Mouse (Mus musculus) left cerebral cortex, adult 9 months (tissue): ENCODE data around the gene Gdpd5.
"Not testable (repeated sequence)": the region's sequence is repeated elsewhere in the genome, so short reads cannot be mapped to it uniquely, and the experiment has no call there.

Experiments used
- DNase-seq, 2 experiments: peaks; one replicate each; pipeline ENCODE4 v3.0.0; 2022; ENCODE audit warnings: low spot score in 2 of 2

Gene Gdpd5

DNA sequence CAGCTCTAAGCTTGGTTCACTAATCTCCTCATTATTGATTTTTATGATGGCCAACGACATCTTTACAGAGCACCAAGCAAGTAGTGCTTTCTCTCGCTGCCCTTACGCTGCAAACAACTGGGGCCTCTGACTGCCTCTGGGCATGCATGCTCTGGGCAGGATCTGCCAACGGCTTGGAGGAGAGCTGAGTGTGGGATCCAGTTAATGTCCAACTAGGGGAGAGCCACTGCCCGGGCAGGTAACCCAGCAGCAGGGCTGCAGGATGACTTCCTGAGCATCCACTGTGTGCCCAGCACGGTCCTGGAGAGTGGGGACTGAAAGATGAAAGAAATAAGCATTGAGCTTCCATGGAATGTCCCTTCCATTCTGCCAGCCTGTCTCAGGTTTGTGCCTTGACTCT lies 14.5 kb upstream of the Gdpd5 start:
- DNase-seq: no peak

DNA sequence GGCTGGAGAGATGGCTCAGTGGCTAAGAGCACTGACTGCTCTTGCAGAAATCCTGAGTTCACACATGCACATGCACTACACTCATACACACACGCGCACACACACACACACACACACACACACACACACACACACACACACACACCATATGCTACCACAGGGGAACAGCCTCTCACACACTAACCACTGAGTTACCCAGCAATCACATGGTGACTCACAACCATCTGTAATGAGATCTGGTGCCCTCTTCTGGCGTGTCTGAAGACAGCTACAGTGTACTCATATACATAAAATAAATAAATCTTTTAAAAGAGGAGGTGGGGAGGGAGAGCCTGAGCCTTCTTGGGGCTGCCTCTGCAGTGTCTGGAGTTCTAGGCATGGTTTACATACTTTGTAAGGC lies 6.9 kb upstream of the Gdpd5 start:
- DNase-seq: not testable (repeated sequence)

- DNase-seq: peak in 1 of 2 experiments; percentile 86
These were observed 5.8 kb upstream of the Gdpd5 start for GRCm38 (mm10) chr7:99375455-99375854.

- DNase-seq: no peak
These were observed 2.3 kb upstream of the Gdpd5 start for GRCm38 (mm10) chr7:99378870-99379269.

DNA sequence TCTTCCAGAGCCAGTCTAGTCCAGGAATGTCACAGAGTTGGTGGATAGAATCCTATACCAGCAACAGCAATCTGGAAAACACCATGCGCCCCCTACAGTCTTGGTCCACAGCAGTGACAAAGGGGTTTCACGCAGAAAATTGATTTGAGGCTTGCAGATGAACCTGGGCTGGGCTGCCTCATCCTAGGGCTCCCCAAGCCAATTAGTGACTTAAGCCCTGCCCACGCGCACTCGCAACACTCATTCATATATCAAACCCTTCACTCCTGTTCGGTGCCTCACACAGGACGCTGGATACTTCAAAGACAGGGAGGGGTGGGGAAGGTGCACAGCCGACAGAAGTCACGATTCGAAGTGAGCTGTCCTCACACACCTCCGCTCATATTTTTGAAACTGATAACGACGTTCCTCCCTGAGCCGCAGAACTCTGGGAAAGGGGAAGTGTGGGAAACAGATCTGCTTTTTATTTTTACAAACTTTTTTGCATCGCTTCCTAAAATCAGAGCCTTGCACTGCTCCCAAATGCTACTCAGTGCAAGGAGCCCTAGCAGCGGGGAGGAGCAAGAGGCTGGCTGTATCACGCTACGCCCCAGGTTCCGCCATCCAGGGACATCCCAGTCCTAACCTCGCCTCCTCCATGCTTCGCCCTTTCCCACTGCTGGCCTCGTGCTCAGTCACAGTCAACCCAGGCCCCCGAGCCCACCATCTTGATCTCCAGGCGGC lies 562 bp upstream of the Gdpd5 start:
- DNase-seq: peak in 1 of 2 experiments; percentile 55

GRCm38 (mm10) chr7:99382088-99383000 lies 1.1 kb downstream of the Gdpd5 start:
- DNase-seq: no peak

DNA sequence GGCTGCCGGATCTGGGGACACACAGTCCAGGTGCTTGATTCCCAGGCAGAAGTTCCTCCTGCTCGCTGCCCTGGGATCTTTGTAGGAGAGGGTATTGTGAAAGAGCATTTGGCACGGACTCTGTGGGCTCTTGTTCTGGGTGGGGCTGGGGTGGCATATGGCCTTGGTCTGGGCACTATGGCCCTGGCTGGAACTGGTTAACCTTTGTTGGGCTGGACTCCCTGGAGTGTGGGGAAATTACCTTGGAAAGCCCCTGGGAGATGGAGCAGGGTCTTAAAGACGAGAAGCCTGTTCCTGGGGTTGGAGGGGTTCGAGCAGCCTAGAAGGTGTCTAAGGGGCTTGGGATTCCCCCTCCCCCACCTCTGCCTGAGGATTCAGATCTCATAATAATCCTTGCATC lies 2.0 kb downstream of the Gdpd5 start:
- no peak for DNase-seq

GRCm38 (mm10) chr7:99384101-99384611 lies 2.9 kb downstream of the Gdpd5 start:
- DNase-seq: no peak

GRCm38 (mm10) chr7:99386030-99386429 lies 4.8 kb downstream of the Gdpd5 start:
- no peak for DNase-seq

DNA sequence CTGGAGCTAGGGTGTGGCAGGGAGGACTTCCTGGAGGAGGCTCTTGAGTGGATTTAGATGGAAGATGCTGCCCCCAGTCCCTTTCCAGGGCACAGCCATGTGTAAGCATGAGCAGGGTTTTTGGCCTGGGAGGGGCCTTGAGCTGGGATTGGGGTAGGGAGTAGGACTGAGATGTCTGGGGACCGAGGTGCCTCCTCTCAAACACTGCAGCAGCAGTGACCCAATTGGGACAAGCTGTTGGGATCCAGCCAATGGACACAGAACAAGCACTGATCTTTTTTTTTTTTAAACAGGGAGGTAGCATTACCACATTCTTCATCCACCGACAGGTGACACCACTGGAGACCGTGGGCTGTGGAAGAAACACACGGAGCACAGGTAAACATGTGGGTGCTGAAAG lies 5.6 kb downstream of the Gdpd5 start:
- DNase-seq: no peak

- DNase-seq: no peak
These were observed 6.1 kb downstream of the Gdpd5 start for GRCm38 (mm10) chr7:99387356-99387755.

DNA sequence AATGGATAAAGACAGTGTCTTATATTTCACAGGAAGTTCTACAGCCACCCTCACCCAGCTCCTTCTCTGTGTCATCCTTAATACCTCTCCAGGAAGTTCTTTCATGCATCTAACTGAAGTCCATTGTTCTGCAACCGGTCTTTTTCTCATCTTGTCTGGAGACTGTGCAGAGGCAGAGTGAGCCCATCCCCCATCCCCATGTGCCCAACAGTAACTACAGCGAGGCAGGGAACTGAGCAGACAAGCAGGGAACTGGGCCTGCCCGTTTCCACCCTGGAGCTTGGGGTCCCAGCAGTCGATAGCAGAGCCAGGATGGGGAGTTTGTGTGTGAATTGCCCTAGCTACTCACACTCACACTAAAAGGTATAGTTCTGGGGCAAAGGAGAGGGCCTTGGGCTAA lies 9.3 kb downstream of the Gdpd5 start:
- DNase-seq: no peak

DNA sequence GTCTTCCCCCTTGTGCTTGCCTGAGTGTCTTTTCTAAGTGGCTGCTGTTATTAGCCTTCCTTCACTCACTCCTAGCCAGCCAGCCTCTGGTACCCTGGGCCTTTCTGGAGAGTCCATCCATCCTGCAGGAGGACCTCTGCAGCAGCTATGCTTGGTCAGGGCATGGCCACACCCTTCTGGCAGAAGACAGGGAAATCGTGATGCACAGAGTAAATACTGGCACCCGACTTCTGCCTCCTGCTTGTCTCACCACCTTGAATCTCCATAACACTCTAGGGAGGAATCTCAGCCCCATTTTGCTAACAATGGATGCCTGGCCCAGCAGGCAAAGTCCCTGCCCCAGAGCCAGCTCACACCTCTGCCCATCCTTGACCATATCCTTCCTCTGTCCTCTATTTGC lies 11.5 kb downstream of the Gdpd5 start:
- DNase-seq: no peak

DNA sequence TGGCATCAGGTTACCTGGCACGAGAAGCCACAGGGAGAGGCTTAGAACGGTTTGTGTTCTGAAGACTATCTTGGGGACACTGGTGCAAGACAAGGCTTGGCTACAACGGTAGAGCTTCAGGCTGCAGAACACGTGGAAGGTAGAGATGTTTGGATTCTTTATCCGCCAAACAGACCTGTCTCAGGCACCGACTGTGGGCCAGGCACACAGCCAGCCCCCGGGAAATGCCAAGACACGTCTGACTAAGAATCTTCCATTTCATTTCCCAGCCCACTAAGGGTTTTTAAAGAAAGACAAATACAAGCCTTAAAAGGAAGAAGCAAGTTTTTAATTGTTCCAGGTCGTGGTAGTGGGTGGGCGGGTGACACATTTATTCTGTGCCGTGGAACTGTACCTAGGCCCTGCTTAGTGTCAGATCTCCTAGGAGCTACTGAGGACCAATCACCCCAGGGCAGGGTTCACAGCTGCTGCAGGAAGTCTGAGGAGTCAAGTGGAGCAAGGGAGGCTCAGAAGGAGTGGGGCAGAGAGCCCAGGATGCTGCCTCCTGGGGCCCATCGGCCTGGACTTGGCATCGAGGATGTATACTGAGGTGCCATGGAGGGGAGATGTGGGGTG lies 12.6 kb downstream of the Gdpd5 start:
- peak in 1 of 2 experiments; percentile 74 for DNase-seq

- no peak for DNase-seq
These were observed 14.2 kb downstream of the Gdpd5 start for GRCm38 (mm10) chr7:99395385-99395784.

DNA sequence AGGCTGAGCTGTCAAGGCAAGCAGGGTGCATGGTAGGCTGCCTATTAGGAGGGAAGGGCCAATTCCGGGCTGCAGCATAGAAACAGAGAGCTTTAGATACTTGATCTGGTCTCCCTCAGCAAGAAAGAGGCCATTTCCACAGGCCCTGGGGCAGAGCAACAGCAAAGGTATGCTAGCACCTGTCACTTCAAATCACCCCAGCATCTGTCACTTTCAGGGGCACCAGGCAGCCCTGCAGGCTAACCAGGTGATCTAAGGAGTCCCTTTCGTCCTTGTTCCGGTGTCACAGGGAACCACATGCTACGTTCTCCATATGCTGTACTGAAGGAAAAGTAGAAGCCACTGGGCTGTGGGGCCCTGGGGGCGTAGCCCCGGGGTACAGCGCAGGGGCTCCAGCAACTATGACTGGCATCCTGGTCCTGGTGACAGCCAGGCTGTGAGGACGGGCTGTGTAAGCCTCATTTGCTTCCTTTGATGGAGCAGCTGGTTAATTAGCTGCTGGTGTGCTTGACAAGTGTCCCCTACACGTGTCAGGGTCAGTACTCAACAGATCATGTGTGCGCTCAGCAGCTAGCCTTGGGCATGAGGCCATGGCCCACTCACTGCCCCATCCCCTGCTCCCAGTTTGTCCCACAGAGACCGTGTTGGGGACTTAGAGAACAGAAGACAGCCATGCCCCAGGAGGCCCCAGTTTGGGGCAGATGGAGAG lies 14.8 kb downstream of the Gdpd5 start:
- DNase-seq: no peak

GRCm38 (mm10) chr7:99396994-99397659 lies 15.9 kb downstream of the Gdpd5 start:
- DNase-seq: no peak

GRCm38 (mm10) chr7:99401373-99401772 lies 20.2 kb downstream of the Gdpd5 start:
- no peak for DNase-seq

GRCm38 (mm10) chr7:99402477-99402876 lies 21.3 kb downstream of the Gdpd5 start:
- DNase-seq: no peak

- DNase-seq: no peak
These were observed 22.0 kb downstream of the Gdpd5 start for GRCm38 (mm10) chr7:99403254-99403653.
